Mouse (Mus musculus) liver, postnatal 0 days (tissue): ENCODE results near the gene Dnaaf5. TPM values are rescaled to one million over a fixed set of nuclear protein-coding genes. Genes with fewer than 3 reads are reported as not detected.
A peak's percentile ranks its signal among the peaks of the same experiment; 100 is the strongest.

Experiments
- ATAC-seq: fragments of 200-750 bp; cut with Nextera tagmentation; 2 replicates; pipeline ENCODE4 v1.8.0; 2017; ENCODE audit warnings: mild to moderate bottlenecking, moderate library complexity
- DNase-seq: peaks from one replicate; pipeline ENCODE4 v3.0.0-alpha.2; 2016
- H3K27ac ChIP-seq: fragments of 300-500 bp; sonication (generic); 2 replicates; pipeline ENCODE4 v1.5.1; 2014; ENCODE audit warnings: antibody characterized with exemption, moderate library complexity, mild to moderate bottlenecking, low read depth
- H3K27me3 ChIP-seq: fragments of 300-500 bp; sonication (generic); 2 replicates; pipeline ENCODE4 v1.6.1; 2014; ENCODE audit warnings: low read length, control low read depth, mixed read lengths; ENCODE audit not compliant: insufficient read depth
- H3K36me3 ChIP-seq: fragments of 300-500 bp; sonication (generic); replicated peaks from 2 replicates; pipeline ENCODE4 v1.6.1; 2014; ENCODE audit warnings: mild to moderate bottlenecking, control low read depth, low read length, moderate library complexity, mixed read lengths; ENCODE audit not compliant: insufficient read depth
- H3K4me1 ChIP-seq: fragments of 300-500 bp; sonication (generic); 2 replicates; pipeline ENCODE4 v1.6.1; 2014; ENCODE audit warnings: antibody characterized with exemption, mild to moderate bottlenecking, control low read depth; ENCODE audit not compliant: insufficient read depth
- H3K4me2 ChIP-seq: fragments of 300-500 bp; sonication (generic); 2 replicates; pipeline ENCODE4 v1.6.1; 2014; ENCODE audit warnings: low read depth, mild to moderate bottlenecking, low read length, moderate library complexity, mixed read lengths
- H3K4me3 ChIP-seq: fragments of 300-500 bp; sonication (generic); 2 replicates; pipeline ENCODE4 v1.5.1; 2014; ENCODE audit warnings: low read depth, low read length
- H3K9ac ChIP-seq: fragments of 300-500 bp; sonication (generic); replicated peaks from 2 replicates; pipeline ENCODE4 v1.6.1; 2014; ENCODE audit warnings: mild to moderate bottlenecking, moderate library complexity
- H3K9me3 ChIP-seq: fragments of 300-500 bp; sonication (generic); 2 replicates; pipeline ENCODE4 v1.6.1; 2016; ENCODE audit warnings: mild to moderate bottlenecking, control low read depth, low read length, mixed read lengths
- CTCF ChIP-seq: sonication (generic); IDR thresholded peaks from 2 replicates; pipeline ENCODE4 v1.5.1; 2016; ENCODE audit warnings: antibody characterized with exemption, low read depth
- EP300 ChIP-seq: IDR thresholded peaks from 2 replicates; pipeline ENCODE4 v1.6.1; 2016; ENCODE audit warnings: antibody characterized with exemption, low read depth, mild to moderate bottlenecking
- WGBS: fragments of 180-500 bp; shearing (Covaris S2); extraction: QIAGEN DNeasy Blood & Tissue Kit; methylation state at CpG from one replicate; pipeline ENCODE4 v1.1.7; 2014; ENCODE audit not compliant: insufficient replicate concordance; 5-methylcytosine and 5-hydroxymethylcytosine counted together
- polyA plus RNA-seq: library from polyadenylated mRNA; unstranded; fragments of >200 nt; fragmentation: Nextera tagmentation; extraction: Ambion mirVana; gene quantifications from 2 replicates; pipeline ENCODE4 v1.2.1, GENCODE M21; 2015

Dnaaf5 gene
- polyA plus RNA-seq, 1 experiment from 2014 or later, result 1.4 TPM

- Histone ChIP-seq H3K9me3 (no peaks in the 10 kb centered on the region), H3K9ac (no peak overlapping the region), H3K36me3 (peaks cover 12% of the 10 kb centered on the region), H3K4me1 (peaks cover 15% of the 10 kb centered on the region; the same call in 1 of the 2 replicates), H3K4me2 (no peak overlapping the region), H3K27ac (no peak overlapping the region), H3K27me3 (no peaks in the 10 kb centered on the region), H3K4me3 (no peak overlapping the region)
- no peak for TF ChIP-seq CTCF
- TF ChIP-seq EP300, result no peak
- no peak for ATAC-seq
- DNase-seq, result no peak
Measured at GRCm38 (mm10) chr5:139208183-139208582, 58.2 kb downstream of the Dnaaf5 start.

GRCm38 (mm10) chr5:139208871-139209684 lies 59.1 kb downstream of the Dnaaf5 start:
- H3K4me3 ChIP-seq, result no peak overlapping the region
- peaks cover 10% of the 10 kb centered on the region; the same call in 1 of the 2 replicates for H3K4me1 ChIP-seq
- no peaks in the 10 kb centered on the region for H3K27me3 ChIP-seq
- DNase-seq (no peak), ATAC-seq (peak; percentile 27; the same call in 1 of the 2 replicates)
- H3K9me3 ChIP-seq, result no peaks in the 10 kb centered on the region
- H3K27ac ChIP-seq, result no peak overlapping the region
- 83% methylated on average over 10 of the region's 10 CpGs for whole genome bisulfite sequencing
- TF ChIP-seq EP300, result no peak
- TF ChIP-seq CTCF, result peak; percentile 70
- peaks cover 12% of the 10 kb centered on the region for H3K36me3 ChIP-seq
- H3K4me2 ChIP-seq, result no peak overlapping the region
- H3K9ac ChIP-seq, result no peak overlapping the region

- no peak overlapping the region for H3K27ac ChIP-seq
- no peaks in the 10 kb centered on the region for H3K9me3 ChIP-seq
- H3K36me3 ChIP-seq, result peaks cover 12% of the 10 kb centered on the region
- 93% methylated on average over 7 of the region's 7 CpGs for WGBS
- H3K27me3 ChIP-seq, result no peaks in the 10 kb centered on the region
- H3K4me2 ChIP-seq, result no peak overlapping the region
- no peak overlapping the region for H3K9ac ChIP-seq
- TF ChIP-seq EP300, result no peak
- TF ChIP-seq CTCF, result no peak
- peaks cover 4% of the 10 kb centered on the region; the same call in 1 of the 2 replicates for H3K4me1 ChIP-seq
- H3K4me3 ChIP-seq, result no peak overlapping the region
- ATAC-seq (no peak), DNase-seq (no peak)
Measured at GRCm38 (mm10) chr5:139209685-139210026, 59.6 kb downstream of the Dnaaf5 start.

GRCm38 (mm10) chr5:139211737-139212385 lies 61.8 kb downstream of the Dnaaf5 start:
- DNase-seq, result no peak
- Histone ChIP-seq H3K27me3 (no peaks in the 10 kb centered on the region), H3K27ac (no peak overlapping the region), H3K9ac (no peak overlapping the region), H3K36me3 (peaks cover 27% of the 10 kb centered on the region), H3K9me3 (no peaks in the 10 kb centered on the region), H3K4me1 (no peaks in the 10 kb centered on the region), H3K4me3 (no peak overlapping the region), H3K4me2 (no peak overlapping the region)
- no peak for ATAC-seq
- WGBS, result 91% methylated on average over 11 of the region's 11 CpGs
- TF ChIP-seq EP300, result no peak
- TF ChIP-seq CTCF, result no peak

- Histone ChIP-seq H3K9ac (no peak overlapping the region), H3K27me3 (no peaks in the 10 kb centered on the region), H3K4me3 (no peak overlapping the region), H3K4me2 (no peak overlapping the region), H3K36me3 (peaks cover 32% of the 10 kb centered on the region), H3K27ac (no peak overlapping the region), H3K4me1 (no peaks in the 10 kb centered on the region), H3K9me3 (no peaks in the 10 kb centered on the region)
- no peak for ATAC-seq
- no peak for TF ChIP-seq CTCF
- no peak for TF ChIP-seq EP300
- DNase-seq, result no peak
Measured at GRCm38 (mm10) chr5:139214298-139214697, 64.3 kb downstream of the Dnaaf5 start.

- DNase-seq (no peak), ATAC-seq (no peak)
- H3K9ac ChIP-seq, result no peak overlapping the region
- no peaks in the 10 kb centered on the region for H3K27me3 ChIP-seq
- peaks cover 29% of the 10 kb centered on the region for H3K36me3 ChIP-seq
- TF ChIP-seq EP300 (no peak), CTCF (no peak)
- no peak overlapping the region for H3K27ac ChIP-seq
- 95% methylated on average over 5 of the region's 5 CpGs for WGBS
- no peak overlapping the region for H3K4me3 ChIP-seq
- no peak overlapping the region for H3K4me2 ChIP-seq
- H3K4me1 ChIP-seq, result 0 out of 2 replicates have a peak, but pooled peaks cover 1% of the 10 kb centered on the region
- no peaks in the 10 kb centered on the region for H3K9me3 ChIP-seq
Measured at GRCm38 (mm10) chr5:139215184-139215583, 65.2 kb downstream of the Dnaaf5 start.
